Mouse (Mus musculus) lung, embryonic 16.5 days (tissue): ENCODE results near the gene Nol4l. TPM values are rescaled to one million over a fixed set of nuclear protein-coding genes. Genes with fewer than 3 reads are reported as not detected.

ENCODE experiments used
- ATAC-seq: fragments of 200-750 bp; cut with Nextera tagmentation; 2 replicates; pipeline ENCODE4 v1.8.0; 2017; ENCODE audit warnings: low read depth, mild to moderate bottlenecking, moderate library complexity
- H3K27ac ChIP-seq: fragments of 300-500 bp; sonication (generic); 2 replicates; pipeline ENCODE4 v1.5.1; 2014; ENCODE audit warnings: mild to moderate bottlenecking, control low read depth, low read length
- H3K27me3 ChIP-seq: fragments of 300-500 bp; sonication (generic); 2 replicates; pipeline ENCODE4 v1.6.1; 2014; ENCODE audit warnings: low read depth, low read length, mixed read lengths; ENCODE audit not compliant: control insufficient read depth, insufficient read depth
- H3K36me3 ChIP-seq: fragments of 300-500 bp; sonication (generic); 2 replicates; pipeline ENCODE4 v1.6.1; 2014; ENCODE audit warnings: low read length; ENCODE audit not compliant: control insufficient read depth, insufficient read depth
- H3K4me1 ChIP-seq: fragments of 300-500 bp; sonication (generic); replicated peaks from 2 replicates; pipeline ENCODE4 v1.6.1; 2014; ENCODE audit warnings: low read length, mixed read lengths; ENCODE audit not compliant: control insufficient read depth, insufficient read depth
- H3K4me2 ChIP-seq: fragments of 300-500 bp; sonication (generic); 2 replicates; pipeline ENCODE4 v1.6.1; 2014; ENCODE audit warnings: low read depth, low read length, control low read depth
- H3K4me3 ChIP-seq: fragments of 300-500 bp; sonication (generic); 2 replicates; pipeline ENCODE4 v1.5.1; 2014; ENCODE audit warnings: mild to moderate bottlenecking, low read length, control low read depth
- H3K9ac ChIP-seq: fragments of 300-500 bp; sonication (generic); 2 replicates; pipeline ENCODE4 v1.6.1; 2014; ENCODE audit warnings: low read length, control low read depth
- H3K9me3 ChIP-seq: fragments of 300-500 bp; sonication (generic); 2 replicates; pipeline ENCODE4 v1.6.1; 2016; ENCODE audit warnings: low read length; ENCODE audit not compliant: control insufficient read depth
- WGBS: fragments of 180-500 bp; shearing (Covaris S2); extraction: QIAGEN DNeasy Blood & Tissue Kit; methylation state at CpG from one replicate; pipeline ENCODE4 v1.1.7; 2014; 5-methylcytosine and 5-hydroxymethylcytosine counted together
- polyA plus RNA-seq: library from polyadenylated mRNA; unstranded; fragments of >200 nt; fragmentation: Nextera tagmentation; extraction: Ambion mirVana; gene quantifications from 2 replicates; pipeline ENCODE4 v1.2.1, GENCODE M21; 2015

Gene Nol4l
- polyA plus RNA-seq, 1 experiment from 2014 or later, result 8.9 TPM

DNA sequence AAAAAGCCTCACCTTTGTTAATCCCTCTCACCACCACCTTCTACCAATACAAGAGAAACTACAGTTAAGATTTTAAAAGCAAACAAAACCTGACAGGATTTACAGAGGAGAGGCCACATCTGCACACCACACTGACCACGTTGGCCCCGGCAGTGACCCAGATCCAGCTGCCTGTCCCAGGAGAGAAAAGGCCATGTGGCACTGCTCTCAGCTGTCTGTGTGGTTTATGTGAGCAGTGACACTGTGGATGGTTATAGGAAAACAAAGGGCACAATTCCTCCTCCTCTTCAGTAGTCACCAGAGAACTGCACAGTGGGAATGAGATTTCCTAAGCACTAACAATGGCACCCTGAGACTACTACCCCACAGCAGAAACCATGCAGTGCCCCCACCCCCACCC is 60.5 kb downstream of the Nol4l start:
- Histone ChIP-seq H3K4me2 (no peak overlapping the region), H3K27ac (no peak overlapping the region), H3K9ac (no peak overlapping the region), H3K27me3 (no peaks in the 10 kb centered on the region), H3K4me1 (peaks cover 18% of the 10 kb centered on the region), H3K4me3 (no peak overlapping the region), H3K9me3 (no peaks in the 10 kb centered on the region), H3K36me3 (no peaks in the 10 kb centered on the region)
- no peak; the same call in 1 of the 2 replicates for ATAC-seq
- 20% methylated on average over 2 of the region's 2 CpGs for WGBS

DNA sequence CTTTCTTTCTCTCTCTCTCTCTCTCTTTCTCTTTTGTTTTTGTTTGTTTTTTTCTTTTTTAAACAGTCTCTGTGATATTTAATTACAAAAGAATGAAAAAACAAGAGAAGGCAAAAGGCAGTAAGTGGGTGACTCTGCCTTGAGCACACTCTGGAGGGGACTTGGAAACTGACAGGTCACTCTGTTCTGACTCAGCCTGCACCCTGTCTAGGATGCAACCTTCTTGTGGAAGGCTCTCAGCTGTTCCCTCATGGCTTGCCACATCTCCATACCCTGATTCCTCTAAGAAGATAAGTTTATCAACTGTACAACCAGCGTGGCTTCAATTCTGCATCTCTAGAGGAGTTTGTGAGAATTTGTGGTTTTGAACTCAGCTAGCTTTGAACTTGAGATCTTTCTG is 62.4 kb downstream of the Nol4l start:
- Histone ChIP-seq H3K4me2 (no peak overlapping the region), H3K27ac (no peak overlapping the region), H3K4me3 (no peak overlapping the region), H3K9ac (no peak overlapping the region), H3K36me3 (no peaks in the 10 kb centered on the region), H3K4me1 (peaks cover 18% of the 10 kb centered on the region), H3K27me3 (no peaks in the 10 kb centered on the region), H3K9me3 (no peaks in the 10 kb centered on the region)
- peak; percentile 78 for ATAC-seq
- WGBS, result 40% methylated on average over 1 of the region's 1 CpGs

DNA sequence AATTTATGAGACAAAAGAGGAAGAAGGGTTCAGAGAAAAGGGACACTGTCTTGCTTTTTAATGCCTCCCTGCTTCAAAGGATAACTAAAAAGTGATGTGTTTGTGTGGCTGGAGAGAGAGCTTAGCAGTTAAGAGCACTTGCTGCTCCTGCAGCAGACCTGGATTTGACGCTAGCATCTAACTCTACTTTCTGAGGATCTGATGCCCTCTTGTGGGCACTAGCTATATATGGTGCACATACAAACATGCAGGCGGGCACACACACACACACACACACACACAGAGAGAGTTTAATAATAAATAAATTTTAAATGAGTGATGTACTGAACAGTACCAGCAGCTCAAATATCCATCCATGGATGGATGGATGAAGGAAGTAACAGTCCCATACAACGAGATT is 66.5 kb downstream of the Nol4l start:
- no peak for ATAC-seq

DNA sequence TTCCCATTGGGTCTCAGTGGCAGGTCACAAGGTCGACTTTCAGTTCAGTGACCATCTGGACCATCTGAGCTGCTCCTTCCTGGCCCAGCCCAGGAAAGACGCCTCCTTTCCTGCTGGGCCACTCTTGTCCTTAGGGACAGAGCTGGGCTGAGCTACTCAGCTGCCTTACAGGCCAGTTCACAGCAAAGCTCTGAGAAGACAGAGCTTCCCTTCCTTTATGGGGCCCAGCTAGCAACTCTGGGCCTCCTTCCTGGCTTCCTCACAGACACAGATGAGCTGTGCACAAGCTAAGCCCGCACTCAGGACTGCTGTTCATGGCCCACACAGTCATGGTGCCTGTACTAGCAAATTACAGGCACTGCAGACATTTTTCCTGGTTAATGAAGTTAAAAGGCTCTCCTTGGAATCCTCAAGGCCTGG is 71.7 kb downstream of the Nol4l start:
- H3K9me3 ChIP-seq, result no peaks in the 10 kb centered on the region
- ATAC-seq, result peak; percentile 58
- H3K27me3 ChIP-seq, result no peaks in the 10 kb centered on the region
- no peaks in the 10 kb centered on the region; the same call in none of the 2 replicates for H3K4me1 ChIP-seq
- no peak overlapping the region for H3K4me2 ChIP-seq
- H3K36me3 ChIP-seq, result no peaks in the 10 kb centered on the region
- H3K9ac ChIP-seq, result no peak overlapping the region
- no peak overlapping the region for H3K4me3 ChIP-seq
- WGBS, result 27% methylated on average over 3 of the region's 3 CpGs
- H3K27ac ChIP-seq, result peak overlapping the region; percentile 56

More for the DNA sequence above, 66.5 kb downstream of the Nol4l start:
- Histone ChIP-seq H3K4me1 (peaks cover 2% of the 10 kb centered on the region; the same call in 1 of the 2 replicates), H3K4me3 (no peak overlapping the region), H3K9me3 (no peaks in the 10 kb centered on the region), H3K27me3 (no peaks in the 10 kb centered on the region), H3K27ac (no peak overlapping the region), H3K4me2 (no peak overlapping the region), H3K9ac (no peak overlapping the region), H3K36me3 (no peaks in the 10 kb centered on the region)
- 73% methylated on average over 3 of the region's 3 CpGs for WGBS

DNA sequence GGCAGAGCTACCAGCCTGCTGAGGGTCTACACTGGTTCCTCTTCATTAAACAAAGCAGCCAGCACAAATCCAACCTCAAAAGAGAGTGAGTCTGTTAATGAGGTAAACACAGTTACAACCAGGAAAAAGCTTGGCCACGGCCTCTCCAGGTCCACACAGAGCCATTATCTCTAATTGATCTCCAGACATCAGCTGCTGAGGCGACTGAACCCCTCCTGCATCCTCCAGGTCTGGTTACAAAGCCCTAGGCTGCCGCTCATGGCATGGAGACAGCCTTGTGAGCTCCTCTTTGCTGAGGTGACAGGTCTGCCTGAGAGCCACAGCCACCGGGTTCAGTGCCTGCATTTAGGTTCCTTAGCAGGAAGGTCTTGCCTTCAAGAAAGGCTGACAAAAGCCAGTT is 72.3 kb downstream of the Nol4l start:
- no peaks in the 10 kb centered on the region for H3K27me3 ChIP-seq
- 32% methylated on average over 4 of the region's 4 CpGs for WGBS
- no peak overlapping the region for H3K4me3 ChIP-seq
- no peak overlapping the region for H3K27ac ChIP-seq
- no peak overlapping the region for H3K9ac ChIP-seq
- ATAC-seq, result no peak
- H3K4me2 ChIP-seq, result no peak overlapping the region
- no peaks in the 10 kb centered on the region; the same call in none of the 2 replicates for H3K4me1 ChIP-seq
- no peaks in the 10 kb centered on the region for H3K9me3 ChIP-seq
- H3K36me3 ChIP-seq, result no peaks in the 10 kb centered on the region

DNA sequence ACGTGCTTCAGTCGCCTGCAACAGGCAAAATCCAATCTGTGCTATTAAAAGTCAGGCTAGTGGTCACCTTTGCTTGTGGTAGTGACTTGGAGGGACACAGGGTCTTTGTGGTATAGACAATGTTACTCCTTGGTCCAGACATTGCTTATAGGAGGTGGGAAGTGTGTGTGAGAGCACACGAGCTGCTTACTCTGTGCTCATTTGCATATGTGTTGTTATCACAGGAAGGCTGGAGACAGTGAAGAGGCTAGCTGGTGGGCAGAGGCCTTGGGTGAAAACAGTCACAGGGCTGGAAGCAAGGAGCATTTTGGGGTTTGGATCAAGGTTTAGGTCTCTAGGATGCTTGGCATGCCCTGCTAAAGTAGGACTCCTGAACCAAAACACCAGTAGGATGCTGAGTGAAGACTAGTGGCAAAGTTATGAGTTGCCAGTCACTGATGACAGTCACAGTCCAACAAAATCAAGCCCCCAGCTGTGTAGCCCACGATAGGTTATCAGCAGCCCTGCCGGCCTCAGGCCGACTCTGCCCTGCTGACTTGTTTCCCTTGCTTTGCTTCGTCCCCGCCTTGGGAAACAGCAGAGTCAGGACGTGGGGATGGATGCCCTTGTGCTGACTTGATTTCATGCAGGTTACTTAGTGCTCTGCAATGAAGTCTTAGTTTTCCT is 74.8 kb downstream of the Nol4l start:
- 55% methylated on average over 9 of the region's 9 CpGs for WGBS
- no peaks in the 10 kb centered on the region; the same call in none of the 2 replicates for H3K4me1 ChIP-seq
- no peaks in the 10 kb centered on the region for H3K36me3 ChIP-seq
- no peaks in the 10 kb centered on the region for H3K9me3 ChIP-seq
- no peak for ATAC-seq
- no peaks in the 10 kb centered on the region for H3K27me3 ChIP-seq
- H3K4me2 ChIP-seq, result no peak overlapping the region
- H3K4me3 ChIP-seq, result no peak overlapping the region
- H3K9ac ChIP-seq, result no peak overlapping the region
- no peak overlapping the region for H3K27ac ChIP-seq

DNA sequence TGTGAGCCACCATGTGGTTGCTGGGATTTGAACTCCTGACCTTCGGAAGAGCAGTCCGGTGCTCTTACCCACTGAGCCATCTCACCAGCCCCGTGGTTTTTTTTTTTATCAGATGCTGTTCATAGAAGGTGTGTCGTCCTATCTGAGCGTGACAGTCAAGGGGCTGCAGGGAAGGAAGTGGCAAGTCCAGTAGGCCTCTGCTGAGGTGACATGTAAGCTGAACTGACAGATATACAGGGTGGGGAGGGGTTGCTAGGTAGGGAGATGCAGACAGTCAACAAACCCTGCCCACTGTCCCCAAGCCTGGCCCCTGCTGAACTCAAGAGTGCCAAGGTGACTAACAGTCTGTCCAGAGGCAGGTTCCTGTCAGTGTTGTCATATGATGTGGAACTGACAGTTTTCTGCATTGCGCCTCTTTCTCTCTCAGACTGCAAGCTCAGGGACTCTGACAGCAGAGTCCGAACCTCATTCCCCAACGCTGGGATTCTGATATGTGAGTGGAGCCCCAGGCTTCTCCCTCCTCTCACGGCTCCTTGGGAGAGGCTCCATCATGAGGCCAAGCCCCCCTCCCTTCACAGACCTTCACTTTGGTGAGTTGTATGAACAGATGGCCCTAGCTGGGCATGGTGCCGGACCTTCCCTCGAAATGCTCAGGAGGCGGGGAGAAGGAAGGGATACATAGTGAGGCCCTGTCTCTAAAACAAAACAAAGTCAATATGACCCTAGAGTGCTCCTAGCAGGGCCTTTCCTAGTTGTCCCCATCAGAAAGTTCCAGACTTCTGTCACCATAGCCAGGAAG is 75.6 kb downstream of the Nol4l start:
- no peak overlapping the region for H3K9ac ChIP-seq
- H3K4me3 ChIP-seq, result no peak overlapping the region
- H3K4me1 ChIP-seq, result no peaks in the 10 kb centered on the region; the same call in none of the 2 replicates
- ATAC-seq, result 0 out of 2 replicates have a peak, but pooled peaks have one; percentile 46
- no peak overlapping the region for H3K27ac ChIP-seq
- H3K27me3 ChIP-seq, result no peaks in the 10 kb centered on the region
- WGBS, result 46% methylated on average over 12 of the region's 12 CpGs
- no peaks in the 10 kb centered on the region for H3K9me3 ChIP-seq
- no peaks in the 10 kb centered on the region for H3K36me3 ChIP-seq
- H3K4me2 ChIP-seq, result no peak overlapping the region

DNA sequence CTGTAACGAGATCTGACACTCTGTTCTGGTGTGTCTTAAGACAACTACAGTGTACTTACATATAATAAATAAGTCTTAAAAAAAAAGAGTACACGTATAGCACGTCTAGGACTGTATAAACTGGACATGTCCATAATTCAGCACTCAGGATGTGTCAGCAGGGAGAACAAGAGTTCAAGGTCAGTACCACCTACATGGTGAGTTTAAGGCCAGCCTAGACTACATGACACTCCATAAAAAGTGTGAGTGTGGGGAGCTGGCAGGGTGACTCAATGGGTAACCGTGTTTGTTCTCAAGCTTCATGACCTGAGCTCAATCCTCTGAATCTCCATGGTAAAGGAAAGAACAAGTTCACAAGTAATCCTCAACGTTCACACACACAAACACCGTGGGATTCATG is 81.3 kb downstream of the Nol4l start:
- no peak overlapping the region for H3K27ac ChIP-seq
- ATAC-seq, result no peak
- 77% methylated on average over 6 of the region's 6 CpGs for WGBS
- H3K4me2 ChIP-seq, result no peak overlapping the region
- H3K9me3 ChIP-seq, result no peaks in the 10 kb centered on the region
- no peak overlapping the region for H3K9ac ChIP-seq
- no peak overlapping the region for H3K4me3 ChIP-seq
- no peaks in the 10 kb centered on the region for H3K27me3 ChIP-seq
- no peaks in the 10 kb centered on the region for H3K36me3 ChIP-seq
- H3K4me1 ChIP-seq, result no peaks in the 10 kb centered on the region; the same call in 1 of the 2 replicates

DNA sequence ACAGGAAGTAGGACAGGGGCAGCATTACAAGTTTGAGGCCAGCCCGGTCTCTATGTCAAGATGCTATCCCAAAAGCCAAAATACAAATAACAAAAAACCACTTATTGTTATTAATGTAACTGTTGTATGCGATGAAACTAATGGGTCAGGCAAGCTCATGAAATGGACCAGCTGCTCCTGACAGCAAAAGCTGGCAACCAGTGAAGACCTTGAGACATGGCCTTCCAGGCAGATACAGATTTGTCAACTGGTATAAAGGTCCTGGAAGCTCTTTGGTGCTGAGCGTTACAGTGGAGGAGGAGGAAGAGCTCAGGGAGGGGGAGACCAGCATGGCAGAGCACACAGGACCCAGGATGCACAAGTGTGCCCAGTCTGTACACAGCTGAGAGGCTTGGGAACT is 82.1 kb downstream of the Nol4l start:
- Histone ChIP-seq H3K4me1 (peaks cover 5% of the 10 kb centered on the region), H3K9me3 (no peaks in the 10 kb centered on the region), H3K4me2 (no peak overlapping the region), H3K36me3 (no peaks in the 10 kb centered on the region), H3K27me3 (no peaks in the 10 kb centered on the region), H3K27ac (peak overlapping the region; percentile 7; the same call in 1 of the 2 replicates), H3K9ac (no peak overlapping the region), H3K4me3 (no peak overlapping the region)
- WGBS, result 64% methylated on average over 3 of the region's 3 CpGs
- no peak for ATAC-seq
